Mouse (Mus musculus): ENCODE results near the gene Cdkal1. TPM values are rescaled to one million over a fixed set of nuclear protein-coding genes. Genes with fewer than 3 reads are reported as not detected.

Cdkal1 gene
- polyA plus RNA-seq, 1 experiment: 5.1 TPM

- no peaks in the 10 kb centered on the region for H3K27me3 ChIP-seq (ENCODE audit: control insufficient read depth, insufficient read depth, insufficient read length)
- H3K4me3 ChIP-seq (ENCODE audit: insufficient read depth, poor library complexity, severe bottlenecking): no peak overlapping the region
- TF ChIP-seq MYOG (IDR thresholded peaks at IDR 0.05; ENCODE audit: control insufficient read depth, extremely low read depth, insufficient read length): no peak
- no peaks in the 10 kb centered on the region for H3K79me2 ChIP-seq (ENCODE audit: control insufficient read depth, insufficient read depth)
- no peaks in the 10 kb centered on the region for H3K36me3 ChIP-seq (ENCODE audit: control insufficient read depth, insufficient read depth)
- H3ac ChIP-seq (ENCODE audit: control insufficient read depth, insufficient read length, low read depth): no peak overlapping the region
- H3K79me3 ChIP-seq (ENCODE audit: low read depth): no peaks in the 10 kb centered on the region
Observed at GRCm38 (mm10) chr13:29460741-29461140, 394.7 kb downstream of the Cdkal1 start.

- Histone ChIP-seq H3K36me3 (ENCODE audit: control insufficient read depth, insufficient read depth) (no peaks in the 10 kb centered on the region), H3K27me3 (ENCODE audit: control insufficient read depth, insufficient read depth, insufficient read length) (no peaks in the 10 kb centered on the region), H3K4me3 (ENCODE audit: insufficient read depth, poor library complexity, severe bottlenecking) (no peak overlapping the region), H3K79me2 (ENCODE audit: control insufficient read depth, insufficient read depth) (no peaks in the 10 kb centered on the region), H3K79me3 (ENCODE audit: low read depth) (no peaks in the 10 kb centered on the region), H3ac (ENCODE audit: control insufficient read depth, insufficient read length, low read depth) (no peak overlapping the region)
- TF ChIP-seq MAX (IDR thresholded peaks at IDR 0.05) (no peak), USF1 (IDR thresholded peaks at IDR 0.05; ENCODE audit: low read depth) (no peak), MYOD1 (IDR thresholded peaks at IDR 0.05; ENCODE audit: control insufficient read depth, insufficient read length, low read depth) (no peak), CTCF (IDR thresholded peaks at IDR 0.05; ENCODE audit: control insufficient read depth, insufficient read depth, insufficient read length) (no peak), CEBPB (IDR thresholded peaks at IDR 0.05; ENCODE audit: low read depth) (no peak), FOSL1 (IDR thresholded peaks at IDR 0.05; ENCODE audit: insufficient read depth, low read length, poor library complexity, severe bottlenecking) (no peak), MYOG (IDR thresholded peaks at IDR 0.05; ENCODE audit: control insufficient read depth, extremely low read depth, insufficient read length) (no peak)
Observed at GRCm38 (mm10) chr13:29458385-29458784, 397.1 kb downstream of the Cdkal1 start.

DNA sequence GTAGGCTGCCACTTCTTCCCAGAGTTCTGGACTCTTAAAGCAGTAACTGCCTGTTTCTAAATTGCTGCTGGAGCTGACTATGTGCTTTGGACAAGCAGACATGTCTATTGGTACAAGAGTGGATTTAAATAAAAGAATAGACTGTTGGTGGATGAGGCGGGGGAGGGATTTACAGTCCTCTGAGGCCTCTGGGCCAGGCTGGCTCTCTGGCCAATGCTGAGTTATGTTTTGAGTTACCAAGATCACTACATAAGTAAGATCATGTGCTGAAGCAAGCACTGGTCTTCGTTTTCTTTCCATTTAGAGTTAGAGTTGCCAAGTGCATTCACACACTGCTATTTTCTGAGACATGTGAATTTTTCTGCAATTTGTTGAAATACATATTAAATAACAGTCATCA lies 418.4 kb downstream of the Cdkal1 start:
- no peak overlapping the region for H3K4me3 ChIP-seq (ENCODE audit: insufficient read depth, poor library complexity, severe bottlenecking)
- TF ChIP-seq MAX (IDR thresholded peaks at IDR 0.05) (no peak), CTCF (IDR thresholded peaks at IDR 0.05; ENCODE audit: control insufficient read depth, insufficient read depth, insufficient read length) (no peak), USF1 (IDR thresholded peaks at IDR 0.05; ENCODE audit: low read depth) (no peak), MYOD1 (IDR thresholded peaks at IDR 0.05; ENCODE audit: control insufficient read depth, insufficient read length, low read depth) (no peak), MYOG (IDR thresholded peaks at IDR 0.05; ENCODE audit: control insufficient read depth, extremely low read depth, insufficient read length) (no peak), FOSL1 (IDR thresholded peaks at IDR 0.05; ENCODE audit: insufficient read depth, low read length, poor library complexity, severe bottlenecking) (no peak), CEBPB (IDR thresholded peaks at IDR 0.05; ENCODE audit: low read depth) (no peak)
- no peaks in the 10 kb centered on the region for H3K79me2 ChIP-seq (ENCODE audit: control insufficient read depth, insufficient read depth)
- no peaks in the 10 kb centered on the region for H3K79me3 ChIP-seq (ENCODE audit: low read depth)
- H3K36me3 ChIP-seq (ENCODE audit: control insufficient read depth, insufficient read depth): no peaks in the 10 kb centered on the region
- no peak overlapping the region for H3ac ChIP-seq (ENCODE audit: control insufficient read depth, insufficient read length, low read depth)
- H3K27me3 ChIP-seq (ENCODE audit: control insufficient read depth, insufficient read depth, insufficient read length): no peaks in the 10 kb centered on the region

DNA sequence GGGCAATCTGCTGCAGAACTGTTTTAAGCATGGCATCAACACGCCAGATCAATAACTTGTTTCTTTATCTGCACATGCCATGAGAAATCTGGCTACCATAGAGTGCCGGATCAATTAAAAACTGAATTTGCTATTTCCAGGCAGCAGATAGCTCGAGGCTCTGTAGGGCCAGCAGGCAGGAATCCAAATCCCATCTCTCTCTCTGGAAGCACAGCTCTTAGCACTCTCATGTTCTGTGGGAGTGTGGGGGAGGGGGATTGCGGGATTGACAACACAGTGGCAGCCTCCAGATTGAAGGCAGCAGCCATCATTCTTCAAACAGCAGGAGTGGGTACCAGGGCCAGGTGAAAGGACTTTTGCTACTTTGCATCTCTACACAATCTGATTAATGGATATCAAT lies 420.7 kb downstream of the Cdkal1 start:
- TF ChIP-seq FOSL1 (IDR thresholded peaks at IDR 0.05; ENCODE audit: insufficient read depth, low read length, poor library complexity, severe bottlenecking): no peak
- no peak for TF ChIP-seq CEBPB (IDR thresholded peaks at IDR 0.05; ENCODE audit: low read depth)
- no peak for TF ChIP-seq MYOG (IDR thresholded peaks at IDR 0.05; ENCODE audit: control insufficient read depth, extremely low read depth, insufficient read length)
- TF ChIP-seq MAX (IDR thresholded peaks at IDR 0.05): no peak
- TF ChIP-seq CTCF (IDR thresholded peaks at IDR 0.05; ENCODE audit: control insufficient read depth, insufficient read depth, insufficient read length): no peak
- TF ChIP-seq MYOD1 (IDR thresholded peaks at IDR 0.05; ENCODE audit: control insufficient read depth, insufficient read length, low read depth): no peak
- no peak for TF ChIP-seq USF1 (IDR thresholded peaks at IDR 0.05; ENCODE audit: low read depth)
- Histone ChIP-seq H3K36me3 (ENCODE audit: control insufficient read depth, insufficient read depth) (no peaks in the 10 kb centered on the region), H3K4me3 (ENCODE audit: insufficient read depth, poor library complexity, severe bottlenecking) (no peak overlapping the region)

GRCm38 (mm10) chr13:29430919-29431318 lies 424.6 kb downstream of the Cdkal1 start:
- Histone ChIP-seq H3K36me3 (ENCODE audit: control insufficient read depth, insufficient read depth) (no peaks in the 10 kb centered on the region), H3K4me3 (ENCODE audit: insufficient read depth, poor library complexity, severe bottlenecking) (no peak overlapping the region), H3K79me2 (ENCODE audit: control insufficient read depth, insufficient read depth) (no peaks in the 10 kb centered on the region)

More for the DNA sequence above, 420.7 kb downstream of the Cdkal1 start:
- no peak overlapping the region for H3ac ChIP-seq (ENCODE audit: control insufficient read depth, insufficient read length, low read depth)
- no peaks in the 10 kb centered on the region for H3K27me3 ChIP-seq (ENCODE audit: control insufficient read depth, insufficient read depth, insufficient read length)
- H3K79me3 ChIP-seq (ENCODE audit: low read depth): no peaks in the 10 kb centered on the region
- no peaks in the 10 kb centered on the region for H3K79me2 ChIP-seq (ENCODE audit: control insufficient read depth, insufficient read depth)

DNA sequence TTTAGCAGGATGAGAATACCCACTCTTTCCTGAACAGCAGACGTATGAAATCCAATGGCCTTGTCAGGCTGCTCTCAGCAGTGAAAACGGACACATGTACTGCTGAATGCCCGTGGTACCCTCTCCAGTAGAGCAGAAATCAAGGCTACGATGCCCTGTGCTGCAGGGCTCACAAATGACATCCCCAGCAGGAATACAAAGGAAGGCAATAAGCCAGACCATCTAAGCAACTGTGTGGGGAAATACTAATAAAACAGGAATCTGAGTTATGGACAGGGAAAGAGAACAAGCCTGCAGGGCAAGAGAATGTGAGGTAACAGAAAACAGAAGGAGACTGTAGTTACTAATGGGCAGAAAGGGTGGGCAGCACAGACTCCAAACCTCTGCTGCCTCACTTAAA lies 425.6 kb downstream of the Cdkal1 start:
- TF ChIP-seq CTCF (IDR thresholded peaks at IDR 0.05; ENCODE audit: control insufficient read depth, insufficient read depth, insufficient read length) (no peak), MYOG (IDR thresholded peaks at IDR 0.05; ENCODE audit: control insufficient read depth, extremely low read depth, insufficient read length) (no peak), FOSL1 (IDR thresholded peaks at IDR 0.05; ENCODE audit: insufficient read depth, low read length, poor library complexity, severe bottlenecking) (no peak), CEBPB (IDR thresholded peaks at IDR 0.05; ENCODE audit: low read depth) (no peak), USF1 (IDR thresholded peaks at IDR 0.05; ENCODE audit: low read depth) (no peak)
- H3ac ChIP-seq (ENCODE audit: control insufficient read depth, insufficient read length, low read depth): no peak overlapping the region
- H3K27me3 ChIP-seq (ENCODE audit: control insufficient read depth, insufficient read depth, insufficient read length): no peaks in the 10 kb centered on the region
- H3K36me3 ChIP-seq (ENCODE audit: control insufficient read depth, insufficient read depth): no peaks in the 10 kb centered on the region
- no peak overlapping the region for H3K4me3 ChIP-seq (ENCODE audit: insufficient read depth, poor library complexity, severe bottlenecking)
- H3K79me2 ChIP-seq (ENCODE audit: control insufficient read depth, insufficient read depth): no peaks in the 10 kb centered on the region
- H3K79me3 ChIP-seq (ENCODE audit: low read depth): no peaks in the 10 kb centered on the region

More at GRCm38 (mm10) chr13:29430919-29431318, 424.6 kb downstream of the Cdkal1 start:
- no peaks in the 10 kb centered on the region for H3K27me3 ChIP-seq (ENCODE audit: control insufficient read depth, insufficient read depth, insufficient read length)
- TF ChIP-seq MYOG (IDR thresholded peaks at IDR 0.05; ENCODE audit: control insufficient read depth, extremely low read depth, insufficient read length) (no peak), CTCF (IDR thresholded peaks at IDR 0.05; ENCODE audit: control insufficient read depth, insufficient read depth, insufficient read length) (no peak), FOSL1 (IDR thresholded peaks at IDR 0.05; ENCODE audit: insufficient read depth, low read length, poor library complexity, severe bottlenecking) (no peak), CEBPB (IDR thresholded peaks at IDR 0.05; ENCODE audit: low read depth) (no peak), MAX (IDR thresholded peaks at IDR 0.05) (no peak), MYOD1 (IDR thresholded peaks at IDR 0.05; ENCODE audit: control insufficient read depth, insufficient read length, low read depth) (no peak), USF1 (IDR thresholded peaks at IDR 0.05; ENCODE audit: low read depth) (no peak)
- H3K79me3 ChIP-seq (ENCODE audit: low read depth): no peaks in the 10 kb centered on the region
- no peak overlapping the region for H3ac ChIP-seq (ENCODE audit: control insufficient read depth, insufficient read length, low read depth)
